Mouse (Mus musculus) R1 (cell line): ENCODE results near the gene Olfr718-ps1.

ENCODE experiments used
- DNase-seq: peaks from one replicate; pipeline ENCODE4 v3.0.0-alpha.2; 2018; ENCODE audit warnings: low read depth, low spot score

Gene Olfr718-ps1

GRCm38 (mm10) chr5:143129101-143129500 is 18.3 kb downstream of the Olfr718-ps1 start:
- peak; percentile 91 for DNase-seq

- no peak for DNase-seq
Measured at GRCm38 (mm10) chr5:143127837-143128236, 19.5 kb downstream of the Olfr718-ps1 start.

- DNase-seq, result peak; percentile 83
Measured at GRCm38 (mm10) chr5:143126908-143127307, 20.5 kb downstream of the Olfr718-ps1 start.

- no peak for DNase-seq
Measured at GRCm38 (mm10) chr5:143126089-143126488, 21.3 kb downstream of the Olfr718-ps1 start.

GRCm38 (mm10) chr5:143125601-143126000 is 21.8 kb downstream of the Olfr718-ps1 start:
- peak; percentile 85 for DNase-seq

- DNase-seq, result peak; percentile 57
Measured at GRCm38 (mm10) chr5:143124805-143125378, 22.5 kb downstream of the Olfr718-ps1 start.

- peak; percentile 97 for DNase-seq
Measured at GRCm38 (mm10) chr5:143122673-143123072, 24.7 kb downstream of the Olfr718-ps1 start.

- peak; percentile 83 for DNase-seq
Measured at GRCm38 (mm10) chr5:143122125-143122524, 25.3 kb downstream of the Olfr718-ps1 start.

- DNase-seq, result peak; percentile 96
Measured at GRCm38 (mm10) chr5:143112281-143113246, 34.8 kb downstream of the Olfr718-ps1 start, which contains the start of gene Rnf216. Gene Rnf216 (minus strand): TSS chr5:143112994.

- DNase-seq, result no peak
Measured at GRCm38 (mm10) chr5:143106842-143107241, 40.5 kb downstream of the Olfr718-ps1 start.

GRCm38 (mm10) chr5:143103231-143103630 is 44.1 kb downstream of the Olfr718-ps1 start:
- DNase-seq, result no peak

GRCm38 (mm10) chr5:143101626-143102025 is 45.8 kb downstream of the Olfr718-ps1 start:
- no peak for DNase-seq

- DNase-seq, result no peak
Measured at GRCm38 (mm10) chr5:143095256-143095655, 52.1 kb downstream of the Olfr718-ps1 start.

GRCm38 (mm10) chr5:143092891-143093290 is 54.5 kb downstream of the Olfr718-ps1 start:
- DNase-seq, result no peak

GRCm38 (mm10) chr5:143084898-143085297 is 62.5 kb downstream of the Olfr718-ps1 start:
- DNase-seq, result peak; percentile 79
